Mouse (Mus musculus) G1E-ER4 (cell line): ENCODE results near the gene Alcam. TPM values are rescaled to one million over a fixed set of nuclear protein-coding genes. Genes with fewer than 3 reads are reported as not detected.

Source experiments
- GATA1 ChIP-seq: IDR thresholded peaks from one replicate; pipeline ENCODE4 v1.8.0; 2012; ENCODE audit warnings: low read length, inconsistent platforms
- polyA plus RNA-seq: library from polyadenylated mRNA; stranded (reverse); fragments of >175 nt; gene quantifications from 2 replicates; pipeline ENCODE4 v1.2.3, GENCODE M21; 2012

Gene Alcam
- polyA plus RNA-seq, 1 experiment = not detected

DNA sequence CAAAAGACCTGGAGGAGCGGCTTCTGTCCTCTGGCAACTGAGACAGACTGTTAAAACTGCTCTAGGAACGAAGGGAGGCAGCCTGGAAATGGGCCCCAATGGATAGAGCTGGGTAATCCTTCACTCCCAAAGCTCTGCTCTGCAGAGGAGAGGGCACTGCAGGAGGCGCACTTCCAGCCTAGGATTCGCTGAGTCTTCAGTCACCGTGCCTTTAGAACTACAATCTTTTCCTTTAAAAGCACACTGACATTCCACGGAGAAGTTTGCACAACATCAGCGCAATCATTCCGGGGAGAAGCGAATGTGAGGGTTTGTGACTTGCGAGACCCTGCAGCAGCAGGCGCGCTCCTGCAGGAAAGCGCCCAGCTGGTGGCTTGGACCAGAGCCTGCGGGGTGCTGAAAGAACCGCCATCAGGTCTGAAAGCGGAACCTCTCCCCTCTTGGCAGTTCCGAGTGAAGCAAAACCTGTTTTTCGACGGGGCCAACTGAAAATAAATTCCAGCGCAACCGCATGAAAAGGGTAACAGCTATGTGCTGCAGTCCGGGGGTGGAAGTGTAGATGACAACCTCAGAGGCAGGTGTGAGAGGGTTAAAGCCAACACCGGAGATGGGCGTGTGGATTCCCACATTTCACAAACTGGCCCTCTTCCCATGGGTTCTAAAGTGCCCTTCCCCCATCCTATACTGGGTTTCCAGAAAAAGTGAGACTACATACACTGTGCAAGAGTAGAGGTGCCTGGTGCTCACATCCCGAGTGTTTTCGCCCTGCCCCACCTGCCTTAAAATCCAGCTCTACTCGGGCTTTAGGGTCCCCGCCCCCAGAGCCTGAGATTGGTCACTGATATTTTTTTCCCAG lies 3.4 kb downstream of the Alcam start:
- TF ChIP-seq GATA1 = no peak

DNA sequence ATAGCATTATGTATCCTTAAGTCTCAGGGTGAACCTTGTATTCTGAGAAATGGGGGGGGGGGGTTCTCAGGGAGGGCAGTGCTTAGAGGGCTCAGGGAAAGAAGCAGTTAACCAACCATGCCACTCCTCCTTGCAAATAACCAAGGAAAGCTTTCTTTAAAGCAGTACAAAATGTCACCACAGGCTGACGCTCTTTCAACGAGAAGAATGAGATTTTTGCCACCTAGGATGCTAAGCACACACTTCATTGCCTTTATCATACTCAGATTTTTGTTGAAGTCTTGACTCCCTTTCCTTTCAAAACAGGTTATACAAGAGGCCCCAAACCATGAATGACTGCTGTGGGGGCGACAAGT lies 4.0 kb downstream of the Alcam start:
- TF ChIP-seq GATA1 = no peak

DNA sequence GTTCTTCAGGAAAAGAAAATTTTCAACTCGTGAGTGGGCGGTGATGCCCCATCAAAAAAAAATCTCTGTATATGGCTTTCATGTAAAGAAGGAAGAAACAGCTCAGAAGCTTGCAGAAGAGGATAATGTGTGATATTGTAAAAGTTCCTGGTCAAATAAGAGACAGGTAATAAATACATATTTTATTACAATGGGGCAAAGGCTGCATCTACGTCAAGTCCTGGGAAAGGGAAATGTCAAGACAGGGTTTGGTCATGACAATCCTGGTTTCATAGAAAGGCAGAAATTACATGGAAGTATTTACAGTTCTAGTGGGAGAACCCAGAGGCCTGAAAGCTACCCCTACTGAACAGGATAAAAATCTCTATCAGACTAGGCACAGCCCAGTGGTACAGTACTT lies 7.9 kb downstream of the Alcam start:
- TF ChIP-seq GATA1 = no peak

DNA sequence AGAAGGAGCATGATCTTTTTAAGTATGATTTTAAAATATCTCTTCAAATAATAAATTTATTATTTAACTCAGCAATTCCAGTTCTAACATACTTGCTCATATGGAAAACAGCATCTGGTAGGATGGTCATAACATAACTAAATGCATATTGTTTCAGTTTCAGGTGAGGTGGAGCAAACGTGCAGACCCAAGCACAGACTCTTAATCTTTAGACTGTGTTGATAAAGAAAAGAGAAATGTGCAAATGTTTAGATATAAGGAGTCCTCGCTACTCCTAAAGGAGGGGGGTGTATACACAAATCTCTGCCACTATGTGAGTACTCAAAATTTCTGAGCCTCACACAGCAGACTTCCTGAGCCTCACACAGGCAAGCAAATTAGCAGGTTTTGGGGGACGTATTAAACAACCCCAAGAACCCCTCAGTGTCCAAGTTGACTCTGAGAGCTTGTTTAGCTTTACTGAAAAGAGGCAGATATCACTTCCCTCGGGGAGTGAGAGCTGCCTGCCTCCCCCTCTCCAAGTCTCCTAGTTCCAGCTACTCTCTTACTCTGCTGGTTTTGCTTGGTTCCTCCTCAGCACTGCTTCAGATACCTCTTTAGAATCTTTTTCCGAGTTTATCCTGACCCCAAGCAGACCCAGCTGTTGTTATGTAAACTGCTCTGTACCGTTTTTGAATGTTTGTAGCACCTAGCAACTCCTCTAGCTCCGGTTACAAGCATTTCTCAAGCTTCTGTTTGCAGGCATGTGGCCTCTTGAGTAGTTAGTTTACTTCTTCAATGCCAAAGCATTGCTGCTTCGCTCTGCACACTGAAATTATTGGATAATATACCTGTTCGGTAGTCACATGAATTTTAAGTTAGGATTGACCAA lies 10.0 kb downstream of the Alcam start:
- no peak for TF ChIP-seq GATA1

DNA sequence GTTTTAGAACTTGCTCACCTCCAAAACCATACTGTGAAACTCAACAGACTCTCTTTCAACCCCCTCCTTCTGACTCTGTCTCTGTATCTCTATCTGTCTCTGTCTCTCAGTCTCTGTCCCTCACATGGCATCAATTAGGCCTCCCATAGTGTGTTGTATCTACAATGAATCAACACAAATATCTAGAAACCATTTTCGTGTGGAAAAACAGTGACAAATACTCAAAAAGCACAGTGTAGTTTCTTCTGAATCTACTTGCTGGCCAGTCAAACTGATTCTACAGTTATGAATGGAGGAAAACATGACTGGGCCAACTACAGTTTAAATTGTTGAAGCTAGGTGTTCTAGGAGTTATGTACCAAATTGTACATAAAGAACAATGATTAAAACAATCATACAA lies 10.8 kb downstream of the Alcam start:
- no peak for TF ChIP-seq GATA1

DNA sequence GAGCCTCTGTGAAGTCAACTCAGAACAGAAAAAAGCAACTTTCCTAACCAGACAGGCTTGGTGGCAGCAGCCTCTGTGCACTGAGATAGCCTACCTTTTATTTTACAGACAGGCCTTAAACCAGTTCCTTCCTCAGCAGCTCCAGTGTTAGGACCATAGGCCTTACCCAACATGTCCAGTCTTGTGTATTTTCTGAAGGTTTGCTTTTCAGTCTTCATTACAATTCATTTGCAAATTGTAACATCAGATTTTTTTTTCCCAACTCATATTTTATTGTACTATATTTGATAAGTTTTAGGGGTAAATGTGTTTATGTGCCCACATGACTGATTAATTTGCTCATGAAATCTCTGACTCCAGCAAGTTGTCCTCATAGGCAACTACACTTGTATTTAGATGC lies 14.3 kb downstream of the Alcam start:
- no peak for TF ChIP-seq GATA1

DNA sequence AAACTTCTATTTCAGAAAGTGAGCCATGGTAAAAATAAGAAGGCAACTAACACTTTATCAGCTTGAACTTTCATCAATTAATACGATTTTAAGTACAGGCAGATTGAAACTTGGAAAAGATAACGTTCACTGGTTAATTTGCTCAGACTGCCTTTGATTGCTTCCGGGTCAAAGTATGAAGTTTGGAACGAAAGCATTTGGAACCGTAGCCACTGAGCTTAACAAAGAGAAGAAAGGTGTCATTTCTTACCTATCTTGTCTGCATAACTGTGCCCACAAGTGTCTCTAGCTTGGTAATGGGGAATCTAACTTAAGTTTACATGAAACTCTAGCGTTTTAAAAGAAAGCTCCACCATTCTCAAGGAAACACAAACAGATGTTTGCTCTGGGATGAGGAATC lies 14.9 kb downstream of the Alcam start:
- no peak for TF ChIP-seq GATA1

DNA sequence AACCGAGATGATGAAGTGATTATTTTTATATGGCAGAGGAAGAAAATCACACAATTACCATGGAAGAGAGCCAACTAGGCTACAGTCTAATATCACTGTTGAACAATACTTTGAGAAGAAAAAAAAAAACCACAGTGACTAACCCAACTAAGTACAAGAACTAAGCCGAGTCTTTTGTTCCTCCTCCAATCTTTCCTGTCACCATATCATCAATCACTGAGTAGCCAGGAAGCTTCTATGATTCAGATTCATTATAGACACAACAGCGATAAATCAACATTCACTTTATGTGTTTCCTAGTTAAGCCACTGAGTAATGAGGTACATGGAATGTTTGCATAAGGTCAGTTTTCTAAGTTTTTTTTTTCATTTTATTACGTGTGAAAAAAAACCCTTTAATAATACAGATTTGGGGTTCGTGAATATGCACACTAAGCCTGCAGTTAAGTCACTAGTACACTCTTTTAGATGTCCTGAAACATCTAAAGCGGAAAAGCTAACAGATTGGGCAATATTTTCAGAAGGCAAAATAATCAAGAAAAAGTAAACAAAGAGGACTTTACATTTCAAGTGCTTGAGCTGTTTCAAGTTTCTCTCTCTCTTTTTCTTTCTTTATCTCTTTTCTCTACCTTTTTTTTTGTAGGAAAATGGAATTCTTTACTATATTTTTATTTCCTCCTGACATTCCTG lies 15.5 kb downstream of the Alcam start:
- TF ChIP-seq GATA1 = no peak

DNA sequence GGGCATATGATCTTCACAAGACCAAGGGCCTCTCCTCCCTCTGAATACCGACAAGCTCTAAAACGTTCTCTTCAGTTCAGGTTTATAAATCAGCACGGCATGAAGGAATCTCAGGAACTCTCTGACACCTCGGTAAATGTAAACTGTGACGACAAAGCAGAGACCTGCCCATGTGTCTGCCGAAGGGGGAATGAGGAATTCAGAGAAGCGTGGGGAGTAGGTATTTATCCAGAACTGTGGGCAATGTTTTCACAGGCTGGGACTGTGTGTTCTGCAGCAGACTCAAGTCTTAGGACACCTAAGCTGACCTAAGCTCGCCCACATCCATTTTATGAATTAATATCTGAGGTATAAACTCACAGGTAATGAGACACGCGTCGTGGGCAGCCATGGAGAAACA lies 20.7 kb downstream of the Alcam start:
- no peak for TF ChIP-seq GATA1

DNA sequence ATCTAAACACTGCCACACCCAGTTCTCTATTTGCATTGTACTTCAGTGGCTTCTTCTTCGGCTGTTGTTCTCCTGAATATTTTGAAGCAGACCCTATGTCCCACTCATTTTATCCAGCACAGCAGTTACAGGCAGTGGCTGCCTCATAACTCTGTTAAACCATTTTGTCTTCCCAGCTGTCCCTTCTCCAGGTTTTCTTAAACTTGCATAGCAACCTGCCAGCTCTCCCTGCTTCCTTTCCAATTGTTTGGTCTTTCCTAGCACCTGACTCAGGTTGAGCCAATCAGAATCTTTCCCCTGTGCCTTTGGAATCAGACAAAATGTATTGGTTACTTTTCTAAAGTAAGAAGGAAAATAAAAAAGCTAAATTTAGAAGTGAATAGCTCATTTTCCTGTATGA lies 21.8 kb downstream of the Alcam start:
- no peak for TF ChIP-seq GATA1

DNA sequence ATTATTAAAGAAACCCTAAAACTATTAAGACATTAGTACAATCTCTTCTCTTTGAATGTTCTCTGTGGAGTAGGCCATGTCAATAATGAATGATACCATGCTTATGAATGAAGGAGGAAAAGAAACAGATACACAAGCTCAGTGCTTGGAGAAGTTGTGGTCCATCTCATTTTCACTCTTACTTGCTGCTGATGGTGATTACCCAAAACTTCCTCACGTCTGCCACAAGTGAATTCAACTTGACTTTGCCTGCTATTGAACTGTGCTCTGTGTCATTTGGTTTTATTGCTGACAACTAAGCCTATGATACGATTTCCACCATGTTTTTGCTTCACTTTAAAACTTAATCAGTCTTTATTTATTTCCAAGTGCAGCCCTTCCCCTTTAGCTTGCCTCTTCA lies 22.3 kb downstream of the Alcam start:
- TF ChIP-seq GATA1 = no peak

DNA sequence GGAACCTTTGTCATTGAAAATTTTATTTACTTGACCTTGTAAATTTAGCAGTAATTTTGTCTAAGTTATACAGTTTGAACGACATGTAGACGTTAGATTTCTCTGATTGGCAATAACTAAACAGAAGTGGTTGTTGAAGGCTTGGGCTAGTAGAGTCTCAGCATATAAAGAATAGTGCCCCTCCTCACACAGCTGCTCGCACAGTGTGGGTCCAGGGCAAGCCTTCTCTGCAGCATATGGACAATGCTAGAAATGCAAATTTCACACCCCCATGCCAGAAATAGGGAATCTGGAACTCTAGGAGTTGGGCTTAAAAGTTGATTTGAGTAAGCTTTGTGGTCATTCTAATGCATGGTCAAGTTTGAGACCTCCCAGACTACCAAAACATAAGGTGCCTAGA lies 23.8 kb downstream of the Alcam start:
- no peak for TF ChIP-seq GATA1

DNA sequence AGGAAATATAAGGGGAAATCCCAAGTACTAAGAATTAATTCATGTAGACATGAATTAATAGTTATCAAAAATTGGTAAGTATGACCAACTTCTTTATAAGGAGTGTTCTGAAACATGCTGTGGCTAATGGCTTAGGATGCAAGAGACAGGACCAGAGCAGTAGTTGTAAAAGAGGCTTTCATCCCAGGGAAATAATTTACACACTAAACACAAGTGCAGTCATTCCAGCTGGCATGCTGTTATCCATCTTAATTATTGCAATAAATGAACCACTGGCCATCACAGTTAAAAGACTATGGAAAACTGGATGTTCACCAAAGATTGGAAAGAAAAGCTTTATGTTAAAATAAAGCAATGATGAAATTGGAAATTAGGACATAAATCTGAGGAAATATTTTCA lies 24.2 kb downstream of the Alcam start:
- TF ChIP-seq GATA1 = no peak

DNA sequence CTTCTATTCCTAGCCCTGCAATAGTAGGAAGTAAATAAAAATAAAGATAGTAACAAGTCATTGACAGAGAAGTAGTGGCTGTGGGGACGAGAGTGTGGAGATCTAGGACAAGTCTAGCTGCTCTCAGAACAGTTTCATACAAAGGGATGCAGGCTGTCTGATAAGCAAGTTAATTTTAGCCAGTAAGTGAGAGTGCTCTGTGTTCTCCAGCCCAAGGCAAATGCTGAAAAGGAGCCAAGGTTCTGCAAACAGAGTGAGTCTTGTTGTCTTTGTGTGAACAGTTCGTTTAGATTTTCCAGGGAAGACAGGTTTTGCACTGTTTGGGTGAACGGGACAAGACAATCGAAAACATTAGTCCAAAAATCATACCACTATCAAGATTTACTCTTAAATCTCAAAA lies 25.4 kb downstream of the Alcam start:
- no peak for TF ChIP-seq GATA1

DNA sequence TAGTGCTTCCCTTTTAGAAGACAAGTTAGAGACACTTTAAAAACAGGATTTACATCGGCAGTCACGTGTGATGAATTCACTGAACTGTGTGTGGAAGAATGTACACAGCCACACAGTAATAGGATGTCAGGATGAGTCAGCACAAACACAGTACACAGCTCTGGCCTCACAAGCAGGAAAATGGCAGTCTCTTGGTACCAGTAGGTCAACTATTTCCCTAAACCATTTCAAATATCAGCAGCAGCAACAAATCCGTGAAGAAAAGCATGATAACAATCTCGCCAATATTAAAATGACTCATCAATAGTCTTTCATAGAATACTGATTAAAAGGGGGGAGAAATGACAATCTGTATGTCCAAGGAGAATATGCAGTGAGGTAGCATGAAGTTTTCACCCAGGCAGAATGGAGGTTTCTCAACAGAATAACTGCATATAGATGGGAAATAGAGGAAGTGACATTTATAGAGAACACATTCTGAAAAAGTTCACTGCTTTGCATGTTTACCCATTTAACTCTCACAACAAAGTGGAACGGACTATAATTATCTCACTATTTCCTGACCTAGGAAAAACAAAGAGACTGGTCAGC lies 35.2 kb downstream of the Alcam start:
- TF ChIP-seq GATA1 = no peak

DNA sequence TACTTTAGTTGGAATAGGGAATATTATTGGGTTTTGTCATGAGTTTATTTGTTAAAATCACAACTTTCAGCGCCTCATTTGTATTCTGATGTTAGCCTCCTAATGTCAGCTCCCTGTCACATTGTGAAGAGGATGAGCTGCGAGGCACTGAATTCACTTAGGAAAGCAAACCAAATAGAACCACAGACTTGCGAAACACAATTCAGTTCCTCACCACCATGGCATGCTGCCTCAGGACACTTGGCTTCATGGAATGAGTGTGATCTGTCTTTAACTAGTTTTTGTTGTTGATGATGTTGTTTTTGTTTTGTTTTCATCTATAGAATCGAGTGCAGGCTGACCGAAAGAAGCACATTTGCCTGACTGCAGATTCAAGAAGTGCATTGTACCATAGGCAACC lies 35.9 kb downstream of the Alcam start:
- TF ChIP-seq GATA1 = no peak
